Mouse (Mus musculus): Measurements from ENCODE around the gene Arhgap22. TPM values are rescaled to one million over a fixed set of nuclear protein-coding genes. Genes with fewer than 3 reads are reported as not detected.

The Arhgap22 gene
- polyA plus RNA-seq, 1 experiment from 2014 or later, result 4.1 TPM

DNA sequence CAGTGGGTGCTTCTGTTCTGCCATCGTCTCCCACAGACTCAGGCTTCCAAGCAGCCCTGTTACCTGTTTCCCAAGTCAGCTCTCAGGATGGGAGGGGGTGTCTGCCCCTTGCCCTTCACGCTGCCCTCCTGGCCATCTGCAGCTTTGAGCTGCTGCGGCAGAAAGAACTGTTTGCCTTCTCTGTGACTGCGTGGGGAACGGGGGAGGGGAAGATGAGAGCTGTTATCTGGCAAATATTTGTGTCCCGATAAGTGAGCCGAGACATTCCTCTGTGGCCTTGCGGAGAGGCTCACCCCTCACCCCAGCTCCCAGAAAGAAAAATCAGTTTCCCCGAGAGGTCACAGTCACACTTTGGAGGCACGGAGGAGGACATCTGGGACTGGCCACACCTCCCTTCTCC lies 149.0 kb downstream of the Arhgap22 start:
- Histone ChIP-seq H3K9me3 (replicated peaks) (no peaks in the 10 kb centered on the region), H3K9ac (no peak overlapping the region), H3K4me2 (peak overlapping the region; percentile 36; the same call in 1 of the 2 replicates), H3K27ac (no peak overlapping the region), H3K4me3 (replicated peaks) (no peak overlapping the region), H3K36me3 (no peaks in the 10 kb centered on the region), H3K27me3 (peaks cover 22% of the 10 kb centered on the region), H3K4me1 (peaks cover 38% of the 10 kb centered on the region)
- no peak for ATAC-seq (replicated peaks; ENCODE audit: low FRiP score)
- 16% methylated on average over 10 of the region's 10 CpGs for WGBS

GRCm38 (mm10) chr14:33363611-33364010 lies 149.8 kb downstream of the Arhgap22 start:
- no peak for ATAC-seq (replicated peaks; ENCODE audit: low FRiP score)
- Histone ChIP-seq H3K27me3 (peaks cover 22% of the 10 kb centered on the region), H3K27ac (no peak overlapping the region), H3K4me1 (peaks cover 35% of the 10 kb centered on the region), H3K9me3 (replicated peaks) (no peaks in the 10 kb centered on the region), H3K36me3 (no peaks in the 10 kb centered on the region), H3K4me2 (no peak overlapping the region), H3K4me3 (replicated peaks) (no peak overlapping the region), H3K9ac (no peak overlapping the region)
- WGBS, result 76% methylated on average over 5 of the region's 5 CpGs

- no peaks in the 10 kb centered on the region for H3K9me3 ChIP-seq (replicated peaks)
- 94% methylated on average over 2 of the region's 2 CpGs for WGBS
- peaks cover 31% of the 10 kb centered on the region for H3K4me1 ChIP-seq
- H3K4me2 ChIP-seq, result no peak overlapping the region
- H3K27ac ChIP-seq, result no peak overlapping the region
- H3K36me3 ChIP-seq, result no peaks in the 10 kb centered on the region
- H3K4me3 ChIP-seq (replicated peaks), result no peak overlapping the region
- H3K9ac ChIP-seq, result no peak overlapping the region
- ATAC-seq (replicated peaks; ENCODE audit: low FRiP score), result no peak
- H3K27me3 ChIP-seq, result peaks cover 22% of the 10 kb centered on the region
Observed at GRCm38 (mm10) chr14:33364061-33364460, 150.2 kb downstream of the Arhgap22 start.

DNA sequence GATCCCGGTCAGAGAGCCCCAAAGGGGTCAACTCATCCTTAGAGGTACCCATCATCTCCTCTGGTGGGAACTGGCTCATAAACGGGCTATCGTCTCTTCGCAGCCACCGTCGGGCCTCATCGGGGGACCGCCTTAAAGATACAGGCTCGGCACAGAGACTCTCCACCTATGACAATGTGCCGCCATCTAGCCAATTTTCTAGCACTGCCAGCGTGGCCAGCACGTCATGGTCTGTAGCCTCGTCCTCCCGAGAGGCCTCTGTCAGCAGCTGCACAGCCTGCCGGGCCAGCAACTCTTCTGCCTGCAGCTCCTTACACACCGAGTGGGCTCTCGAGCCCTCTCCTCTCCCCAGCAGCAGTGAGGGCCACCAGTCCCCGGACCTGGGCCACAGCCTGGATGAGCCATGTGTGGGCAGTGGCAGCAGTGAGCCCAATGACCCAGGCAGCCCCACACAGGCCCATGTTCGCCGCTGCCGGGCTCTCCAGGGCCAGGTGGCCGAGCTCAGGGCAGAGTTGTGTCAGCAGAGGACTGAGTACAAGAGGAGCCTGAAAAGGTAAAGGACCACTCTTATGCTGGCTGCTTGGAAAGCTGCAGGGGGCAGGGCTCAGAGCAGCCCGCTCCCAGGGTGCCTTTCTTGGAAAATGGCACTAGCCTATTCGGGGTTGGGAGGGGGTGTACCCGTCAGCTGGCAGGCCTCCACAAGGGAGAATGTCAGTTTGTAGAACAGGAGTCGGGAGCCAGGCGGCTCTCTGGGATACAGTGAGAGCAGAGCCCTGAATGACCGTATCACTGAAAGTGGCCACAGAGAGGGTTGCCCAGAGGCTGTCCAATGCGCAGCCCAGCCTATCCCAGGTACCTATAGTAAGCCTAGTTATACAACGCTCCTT lies 153.3 kb downstream of the Arhgap22 start:
- Histone ChIP-seq H3K4me3 (replicated peaks) (no peak overlapping the region), H3K4me2 (peak overlapping the region; percentile 30; the same call in 1 of the 2 replicates), H3K36me3 (no peaks in the 10 kb centered on the region), H3K27me3 (peaks cover 11% of the 10 kb centered on the region), H3K9me3 (replicated peaks) (no peaks in the 10 kb centered on the region), H3K4me1 (peaks cover 39% of the 10 kb centered on the region), H3K27ac (no peak overlapping the region), H3K9ac (no peak overlapping the region)
- ATAC-seq (replicated peaks; ENCODE audit: low FRiP score), result no peak
- 55% methylated on average over 30 of the region's 30 CpGs for WGBS

GRCm38 (mm10) chr14:33369375-33369774 lies 155.5 kb downstream of the Arhgap22 start:
- Histone ChIP-seq H3K4me2 (no peak overlapping the region), H3K27ac (no peak overlapping the region), H3K9me3 (replicated peaks) (no peaks in the 10 kb centered on the region), H3K4me3 (replicated peaks) (no peak overlapping the region), H3K27me3 (no peaks in the 10 kb centered on the region), H3K4me1 (peaks cover 25% of the 10 kb centered on the region), H3K9ac (no peak overlapping the region), H3K36me3 (no peaks in the 10 kb centered on the region)
- no peak for ATAC-seq (replicated peaks; ENCODE audit: low FRiP score)
- WGBS, result 78% methylated on average over 12 of the region's 12 CpGs

- H3K9ac ChIP-seq, result no peak overlapping the region
- no peaks in the 10 kb centered on the region for H3K36me3 ChIP-seq
- H3K27ac ChIP-seq, result no peak overlapping the region
- peak overlapping the region; percentile 17; the same call in 1 of the 2 replicates for H3K4me3 ChIP-seq (replicated peaks)
- peaks cover 25% of the 10 kb centered on the region for H3K4me1 ChIP-seq
- 12% methylated on average over 7 of the region's 7 CpGs for WGBS
- H3K4me2 ChIP-seq, result peak overlapping the region; percentile 49
- no peaks in the 10 kb centered on the region for H3K9me3 ChIP-seq (replicated peaks)
- ATAC-seq (replicated peaks; ENCODE audit: low FRiP score), result peak; percentile 77
- H3K27me3 ChIP-seq, result no peaks in the 10 kb centered on the region
Observed at GRCm38 (mm10) chr14:33370056-33370455, 156.2 kb downstream of the Arhgap22 start.

DNA sequence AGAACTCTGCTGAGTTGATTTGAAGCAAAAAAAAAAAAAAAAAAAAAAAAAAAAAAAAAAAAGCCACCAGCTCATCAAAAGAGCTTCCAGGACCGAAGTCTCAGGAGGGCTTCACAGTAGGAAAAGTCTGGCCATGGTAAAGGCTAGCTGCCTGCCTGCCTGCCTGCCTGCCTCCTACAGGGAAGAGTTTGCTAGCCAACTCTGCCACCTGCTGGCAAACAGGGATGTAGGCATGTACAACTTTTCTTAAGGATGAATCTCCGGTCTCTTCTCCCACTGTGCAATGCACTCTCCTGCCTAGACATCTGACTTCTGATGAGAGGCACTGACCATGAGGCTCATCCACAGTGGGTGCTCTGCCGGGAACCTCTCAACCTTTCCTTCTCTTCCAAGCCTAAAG lies 157.4 kb downstream of the Arhgap22 start:
- peaks cover 25% of the 10 kb centered on the region for H3K4me1 ChIP-seq
- 16% methylated on average over 3 of the region's 3 CpGs for WGBS
- H3K4me3 ChIP-seq (replicated peaks), result no peak overlapping the region
- H3K36me3 ChIP-seq, result 0 out of 2 replicates have a peak, but pooled peaks cover 2% of the 10 kb centered on the region
- no peak overlapping the region for H3K4me2 ChIP-seq
- no peaks in the 10 kb centered on the region for H3K9me3 ChIP-seq (replicated peaks)
- peak; percentile 70 for ATAC-seq (replicated peaks; ENCODE audit: low FRiP score)
- no peak overlapping the region for H3K9ac ChIP-seq
- H3K27ac ChIP-seq, result no peak overlapping the region
- no peaks in the 10 kb centered on the region for H3K27me3 ChIP-seq

DNA sequence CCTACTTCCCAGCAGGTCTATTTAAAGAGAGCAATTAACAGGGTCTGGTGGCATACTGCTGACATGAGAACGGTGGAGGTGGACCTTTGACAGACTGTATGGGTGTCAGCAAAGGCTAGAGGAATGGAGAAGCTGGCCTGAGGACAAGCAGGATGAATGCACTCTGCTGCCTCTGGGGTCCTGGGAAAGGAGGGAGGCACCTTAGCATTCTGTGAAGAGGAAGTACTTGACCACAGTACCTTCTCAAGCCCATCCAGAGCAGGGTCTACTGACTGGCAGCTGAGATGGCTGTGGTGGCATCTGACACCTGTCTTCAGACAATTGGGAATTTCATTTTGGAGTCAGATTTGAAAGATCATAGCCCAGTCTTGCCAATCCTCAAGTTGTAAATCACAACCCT lies 159.4 kb downstream of the Arhgap22 start:
- Histone ChIP-seq H3K27ac (no peak overlapping the region), H3K27me3 (no peaks in the 10 kb centered on the region), H3K36me3 (0 out of 2 replicates have a peak, but pooled peaks cover 2% of the 10 kb centered on the region), H3K4me2 (no peak overlapping the region), H3K4me1 (peaks cover 16% of the 10 kb centered on the region), H3K4me3 (replicated peaks) (no peak overlapping the region), H3K9ac (no peak overlapping the region), H3K9me3 (replicated peaks) (no peaks in the 10 kb centered on the region)
- no peak for ATAC-seq (replicated peaks; ENCODE audit: low FRiP score)
- 36% methylated on average over 1 of the region's 1 CpGs for WGBS

DNA sequence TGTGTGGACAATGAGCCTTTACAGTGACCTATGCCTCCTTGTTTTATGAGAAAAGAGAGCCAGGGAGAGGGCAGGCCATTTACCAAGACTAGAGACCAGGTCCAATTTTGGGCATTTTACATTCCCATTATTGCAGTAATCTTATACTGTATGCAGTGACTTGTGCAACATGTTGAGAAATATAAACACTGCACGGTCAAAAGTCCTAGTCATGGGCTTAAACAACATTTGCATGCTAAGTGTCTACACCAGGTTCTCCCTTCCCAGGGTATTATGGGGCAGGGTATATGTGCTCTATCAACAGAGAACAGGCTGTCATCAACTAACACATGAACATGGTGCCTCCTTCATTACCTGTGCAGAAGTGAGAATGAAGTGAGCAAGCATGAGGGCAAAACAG lies 160.3 kb downstream of the Arhgap22 start:
- no peak overlapping the region for H3K27ac ChIP-seq
- no peak for ATAC-seq (replicated peaks; ENCODE audit: low FRiP score)
- WGBS, result 87% methylated on average over 1 of the region's 1 CpGs

DNA sequence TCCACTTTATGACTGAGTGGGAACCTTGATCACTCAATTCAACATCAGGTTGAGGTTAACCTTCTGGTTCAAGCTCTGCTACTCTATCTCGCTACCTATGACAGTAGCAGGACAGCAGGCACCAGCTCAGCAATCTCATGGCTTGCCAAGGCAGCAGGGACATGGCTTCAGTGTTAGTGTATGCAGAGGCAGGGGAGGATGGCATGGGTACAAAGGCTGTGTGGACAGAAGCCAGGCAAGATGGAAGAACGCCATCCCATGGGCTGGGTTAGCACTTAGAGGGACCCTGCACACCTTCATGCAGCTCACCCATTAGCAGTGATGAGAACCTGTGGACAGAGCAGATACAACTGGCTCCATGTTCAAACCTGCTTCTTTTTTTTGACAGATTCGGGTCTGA lies 163.4 kb downstream of the Arhgap22 start:
- Histone ChIP-seq H3K27me3 (no peaks in the 10 kb centered on the region), H3K4me2 (no peak overlapping the region), H3K36me3 (peaks cover 17% of the 10 kb centered on the region), H3K4me1 (no peaks in the 10 kb centered on the region), H3K9me3 (replicated peaks) (no peaks in the 10 kb centered on the region), H3K27ac (no peak overlapping the region), H3K4me3 (replicated peaks) (no peak overlapping the region), H3K9ac (no peak overlapping the region)
- WGBS, result 91% methylated on average over 3 of the region's 3 CpGs
- ATAC-seq (replicated peaks; ENCODE audit: low FRiP score), result no peak

More for the DNA sequence above, 160.3 kb downstream of the Arhgap22 start:
- no peaks in the 10 kb centered on the region for H3K9me3 ChIP-seq (replicated peaks)
- H3K27me3 ChIP-seq, result no peaks in the 10 kb centered on the region
- no peak overlapping the region for H3K4me2 ChIP-seq
- H3K4me3 ChIP-seq (replicated peaks), result no peak overlapping the region
- 0 out of 2 replicates have a peak, but pooled peaks cover 2% of the 10 kb centered on the region for H3K36me3 ChIP-seq
- H3K4me1 ChIP-seq, result peaks cover 16% of the 10 kb centered on the region
- no peak overlapping the region for H3K9ac ChIP-seq

DNA sequence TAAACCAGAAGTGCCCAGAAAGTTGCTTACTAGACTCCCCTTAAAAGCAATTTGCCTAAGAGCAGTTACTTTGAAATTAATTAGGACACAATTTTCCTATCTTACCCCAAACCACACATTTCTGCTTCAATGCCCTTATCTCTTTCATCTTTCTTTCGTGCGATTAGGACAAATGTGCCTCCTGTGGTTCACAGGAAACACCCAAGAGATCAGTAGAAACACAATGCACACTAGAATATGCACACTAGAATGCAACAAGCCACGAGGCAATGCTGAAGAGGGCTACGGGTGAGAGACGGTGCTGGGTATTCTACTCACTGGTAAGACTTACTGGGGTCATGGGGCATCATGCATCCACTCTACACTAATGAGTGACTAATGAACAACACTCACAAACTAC lies 164.9 kb downstream of the Arhgap22 start:
- no peaks in the 10 kb centered on the region for H3K27me3 ChIP-seq
- no peak overlapping the region for H3K4me3 ChIP-seq (replicated peaks)
- no peak overlapping the region for H3K4me2 ChIP-seq
- no peaks in the 10 kb centered on the region for H3K9me3 ChIP-seq (replicated peaks)
- peaks cover 29% of the 10 kb centered on the region for H3K36me3 ChIP-seq
- no peak for ATAC-seq (replicated peaks; ENCODE audit: low FRiP score)
- H3K4me1 ChIP-seq, result no peaks in the 10 kb centered on the region
- H3K9ac ChIP-seq, result no peak overlapping the region
- WGBS, result 77% methylated on average over 5 of the region's 5 CpGs
- no peak overlapping the region for H3K27ac ChIP-seq

DNA sequence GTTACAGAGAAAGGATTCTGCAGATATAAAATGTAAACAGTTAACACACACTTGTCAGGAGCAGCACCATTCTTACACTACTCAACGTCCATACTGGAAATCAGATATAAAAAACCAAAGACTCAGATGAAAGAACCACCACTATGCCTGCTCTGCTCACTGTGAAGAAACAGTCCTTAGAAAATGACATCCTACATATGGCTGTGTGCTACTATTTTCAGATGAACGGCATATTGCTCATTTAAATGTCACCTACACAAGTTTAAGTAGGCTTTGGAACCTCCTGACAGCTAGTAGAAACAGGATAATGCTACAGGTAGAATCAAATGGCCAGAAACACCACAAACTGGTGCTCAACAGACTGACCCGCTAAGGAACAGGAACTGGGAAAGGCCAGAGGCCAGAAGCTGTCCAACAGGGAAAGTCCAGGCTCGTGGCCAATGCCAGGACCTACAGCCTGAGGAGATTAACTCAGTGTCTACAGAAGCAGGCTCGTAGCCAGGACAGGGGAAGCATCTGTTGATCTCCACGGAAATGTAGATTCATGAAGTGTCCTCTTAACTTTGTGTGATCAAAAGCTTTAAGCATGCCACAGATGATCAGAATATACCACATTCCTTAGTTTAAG lies 167.1 kb downstream of the Arhgap22 start:
- Histone ChIP-seq H3K4me2 (no peak overlapping the region), H3K27me3 (no peaks in the 10 kb centered on the region), H3K9ac (no peak overlapping the region), H3K4me3 (replicated peaks) (no peak overlapping the region), H3K4me1 (no peaks in the 10 kb centered on the region), H3K36me3 (peaks cover 43% of the 10 kb centered on the region), H3K27ac (no peak overlapping the region), H3K9me3 (replicated peaks) (no peaks in the 10 kb centered on the region)
- no peak for ATAC-seq (replicated peaks; ENCODE audit: low FRiP score)
- 84% methylated on average over 6 of the region's 6 CpGs for WGBS
